Mouse (Mus musculus): ENCODE results near the gene Haus2. TPM values are rescaled to one million over a fixed set of nuclear protein-coding genes. Genes with fewer than 3 reads are reported as not detected.
A peak's percentile ranks its signal among the peaks of the same experiment; 100 is the strongest.
"Not testable (repeated sequence)": the region's sequence is repeated elsewhere in the genome, so short reads cannot be mapped to it uniquely, and the experiment has no call there.

The Haus2 gene
- polyA plus RNA-seq, 1 experiment from 2014 or later, result 31.1 TPM

- Histone ChIP-seq H3K9ac (ENCODE audit: low read length) (peak overlapping the region; percentile 74), H3K27ac (replicated peaks; ENCODE audit: low read depth, low read length) (peak overlapping the region; percentile 31; the same call in 1 of the 2 replicates), H3K9me3 (ENCODE audit: control insufficient read depth, low read length) (no peaks in the 10 kb centered on the region), H3K4me1 (ENCODE audit: control insufficient read depth, insufficient read depth, low read length) (no peaks in the 10 kb centered on the region), H3K4me2 (ENCODE audit: low read depth, severe bottlenecking) (peak overlapping the region; percentile 68), H3K27me3 (ENCODE audit: control insufficient read depth, insufficient read depth, low read length) (no peaks in the 10 kb centered on the region), H3K36me3 (ENCODE audit: control insufficient read depth, insufficient read depth, low read length) (no peaks in the 10 kb centered on the region), H3K4me3 (ENCODE audit: low read depth, low read length) (peak overlapping the region; percentile 71)
- peak; percentile 77; the same call in 1 of the 2 replicates for ATAC-seq (ENCODE audit: insufficient number of reproducible peaks, low FRiP score, low TSS enrichment, low read depth)
- no peak for DNase-seq (ENCODE audit: low spot score)
- under 1% methylated on average over 22 of the region's 22 CpGs for WGBS
Measured at GRCm38 (mm10) chr2:120567798-120568320, 41.3 kb upstream of the Haus2 start.

- Histone ChIP-seq H3K4me2 (ENCODE audit: low read depth, severe bottlenecking) (no peak overlapping the region), H3K36me3 (ENCODE audit: control insufficient read depth, insufficient read depth, low read length) (no peaks in the 10 kb centered on the region), H3K4me1 (ENCODE audit: control insufficient read depth, insufficient read depth, low read length) (peaks cover 4% of the 10 kb centered on the region; the same call in 1 of the 2 replicates), H3K27me3 (ENCODE audit: control insufficient read depth, insufficient read depth, low read length) (no peaks in the 10 kb centered on the region), H3K9ac (ENCODE audit: low read length) (no peak overlapping the region), H3K27ac (replicated peaks; ENCODE audit: low read depth, low read length) (no peak overlapping the region), H3K9me3 (ENCODE audit: control insufficient read depth, low read length) (no peaks in the 10 kb centered on the region), H3K4me3 (ENCODE audit: low read depth, low read length) (no peak overlapping the region)
- 96% methylated on average over 3 of the region's 3 CpGs for WGBS
- ATAC-seq (ENCODE audit: insufficient number of reproducible peaks, low FRiP score, low TSS enrichment, low read depth) (no peak), DNase-seq (ENCODE audit: low spot score) (no peak)
Measured at GRCm38 (mm10) chr2:120571081-120571480, 38.1 kb upstream of the Haus2 start.

GRCm38 (mm10) chr2:120572161-120572560 lies 37.0 kb upstream of the Haus2 start:
- DNase-seq (ENCODE audit: low spot score); H3K27me3 ChIP-seq (ENCODE audit: control insufficient read depth, insufficient read depth, low read length); ATAC-seq (ENCODE audit: insufficient number of reproducible peaks, low FRiP score, low TSS enrichment, low read depth); H3K4me2 ChIP-seq (ENCODE audit: low read depth, severe bottlenecking); H3K36me3 ChIP-seq (ENCODE audit: control insufficient read depth, insufficient read depth, low read length); H3K9ac ChIP-seq (ENCODE audit: low read length); H3K9me3 ChIP-seq (ENCODE audit: control insufficient read depth, low read length); H3K4me3 ChIP-seq (ENCODE audit: low read depth, low read length); H3K27ac ChIP-seq (replicated peaks; ENCODE audit: low read depth, low read length); H3K4me1 ChIP-seq (ENCODE audit: control insufficient read depth, insufficient read depth, low read length): not testable (repeated sequence)
- WGBS, result 99% methylated on average over 3 of the region's 3 CpGs

- DNase-seq (ENCODE audit: low spot score) (peak; percentile 22), ATAC-seq (ENCODE audit: insufficient number of reproducible peaks, low FRiP score, low TSS enrichment, low read depth) (no peak)
- WGBS, result 46% methylated on average over 3 of the region's 3 CpGs
- H3K36me3 ChIP-seq (ENCODE audit: control insufficient read depth, insufficient read depth, low read length), result no peaks in the 10 kb centered on the region
- no peak overlapping the region for H3K4me3 ChIP-seq (ENCODE audit: low read depth, low read length)
- no peak overlapping the region for H3K27ac ChIP-seq (replicated peaks; ENCODE audit: low read depth, low read length)
- H3K27me3 ChIP-seq (ENCODE audit: control insufficient read depth, insufficient read depth, low read length), result no peaks in the 10 kb centered on the region
- peaks cover 7% of the 10 kb centered on the region; the same call in 1 of the 2 replicates for H3K4me1 ChIP-seq (ENCODE audit: control insufficient read depth, insufficient read depth, low read length)
- no peak overlapping the region for H3K4me2 ChIP-seq (ENCODE audit: low read depth, severe bottlenecking)
- no peak overlapping the region for H3K9ac ChIP-seq (ENCODE audit: low read length)
- H3K9me3 ChIP-seq (ENCODE audit: control insufficient read depth, low read length), result no peaks in the 10 kb centered on the region
Measured at GRCm38 (mm10) chr2:120575121-120575520, 34.1 kb upstream of the Haus2 start.

- H3K4me2 ChIP-seq (ENCODE audit: low read depth, severe bottlenecking), result no peak overlapping the region
- ATAC-seq (ENCODE audit: insufficient number of reproducible peaks, low FRiP score, low TSS enrichment, low read depth) (no peak), DNase-seq (ENCODE audit: low spot score) (no peak)
- H3K36me3 ChIP-seq (ENCODE audit: control insufficient read depth, insufficient read depth, low read length), result no peaks in the 10 kb centered on the region
- no peaks in the 10 kb centered on the region for H3K9me3 ChIP-seq (ENCODE audit: control insufficient read depth, low read length)
- no peak overlapping the region for H3K9ac ChIP-seq (ENCODE audit: low read length)
- WGBS, result 91% methylated on average over 2 of the region's 2 CpGs
- peaks cover 7% of the 10 kb centered on the region; the same call in 1 of the 2 replicates for H3K4me1 ChIP-seq (ENCODE audit: control insufficient read depth, insufficient read depth, low read length)
- H3K4me3 ChIP-seq (ENCODE audit: low read depth, low read length), result no peak overlapping the region
- no peak overlapping the region for H3K27ac ChIP-seq (replicated peaks; ENCODE audit: low read depth, low read length)
- H3K27me3 ChIP-seq (ENCODE audit: control insufficient read depth, insufficient read depth, low read length), result no peaks in the 10 kb centered on the region
Measured at GRCm38 (mm10) chr2:120575978-120576377, 33.2 kb upstream of the Haus2 start.

- H3K9me3 ChIP-seq (ENCODE audit: control insufficient read depth, low read length), result no peaks in the 10 kb centered on the region
- no peak for DNase-seq (ENCODE audit: low spot score)
Measured at GRCm38 (mm10) chr2:120577799-120578198, 31.4 kb upstream of the Haus2 start.

GRCm38 (mm10) chr2:120578286-120578685 lies 30.9 kb upstream of the Haus2 start:
- ATAC-seq (ENCODE audit: insufficient number of reproducible peaks, low FRiP score, low TSS enrichment, low read depth) (no peak), DNase-seq (ENCODE audit: low spot score) (no peak)
- Histone ChIP-seq H3K4me1 (ENCODE audit: control insufficient read depth, insufficient read depth, low read length) (peaks cover 7% of the 10 kb centered on the region; the same call in 1 of the 2 replicates), H3K9ac (ENCODE audit: low read length) (no peak overlapping the region), H3K4me3 (ENCODE audit: low read depth, low read length) (no peak overlapping the region), H3K27ac (replicated peaks; ENCODE audit: low read depth, low read length) (no peak overlapping the region), H3K36me3 (ENCODE audit: control insufficient read depth, insufficient read depth, low read length) (no peaks in the 10 kb centered on the region), H3K9me3 (ENCODE audit: control insufficient read depth, low read length) (no peaks in the 10 kb centered on the region), H3K4me2 (ENCODE audit: low read depth, severe bottlenecking) (no peak overlapping the region), H3K27me3 (ENCODE audit: control insufficient read depth, insufficient read depth, low read length) (no peaks in the 10 kb centered on the region)
- 85% methylated on average over 5 of the region's 5 CpGs for WGBS

More at GRCm38 (mm10) chr2:120577799-120578198, 31.4 kb upstream of the Haus2 start:
- Histone ChIP-seq H3K36me3 (ENCODE audit: control insufficient read depth, insufficient read depth, low read length) (no peaks in the 10 kb centered on the region), H3K4me2 (ENCODE audit: low read depth, severe bottlenecking) (no peak overlapping the region), H3K27ac (replicated peaks; ENCODE audit: low read depth, low read length) (no peak overlapping the region), H3K27me3 (ENCODE audit: control insufficient read depth, insufficient read depth, low read length) (no peaks in the 10 kb centered on the region), H3K4me1 (ENCODE audit: control insufficient read depth, insufficient read depth, low read length) (peaks cover 7% of the 10 kb centered on the region; the same call in 1 of the 2 replicates), H3K9ac (ENCODE audit: low read length) (no peak overlapping the region), H3K4me3 (ENCODE audit: low read depth, low read length) (no peak overlapping the region)
- no peak for ATAC-seq (ENCODE audit: insufficient number of reproducible peaks, low FRiP score, low TSS enrichment, low read depth)
- 77% methylated on average over 4 of the region's 4 CpGs for WGBS

- no peak for ATAC-seq (ENCODE audit: insufficient number of reproducible peaks, low FRiP score, low TSS enrichment, low read depth)
- no peaks in the 10 kb centered on the region for H3K9me3 ChIP-seq (ENCODE audit: control insufficient read depth, low read length)
Measured at GRCm38 (mm10) chr2:120589759-120590158, 19.4 kb upstream of the Haus2 start.

GRCm38 (mm10) chr2:120592227-120592626 lies 17.0 kb upstream of the Haus2 start:
- ATAC-seq (ENCODE audit: insufficient number of reproducible peaks, low FRiP score, low TSS enrichment, low read depth) (no peak), DNase-seq (ENCODE audit: low spot score) (no peak)
- no peak overlapping the region for H3K27ac ChIP-seq (replicated peaks; ENCODE audit: low read depth, low read length)
- no peaks in the 10 kb centered on the region for H3K4me1 ChIP-seq (ENCODE audit: control insufficient read depth, insufficient read depth, low read length)
- no peak overlapping the region for H3K4me2 ChIP-seq (ENCODE audit: low read depth, severe bottlenecking)
- no peak overlapping the region for H3K4me3 ChIP-seq (ENCODE audit: low read depth, low read length)
- H3K9me3 ChIP-seq (ENCODE audit: control insufficient read depth, low read length), result no peaks in the 10 kb centered on the region
- peaks cover 3% of the 10 kb centered on the region; the same call in 1 of the 2 replicates for H3K36me3 ChIP-seq (ENCODE audit: control insufficient read depth, insufficient read depth, low read length)
- no peak overlapping the region for H3K9ac ChIP-seq (ENCODE audit: low read length)
- H3K27me3 ChIP-seq (ENCODE audit: control insufficient read depth, insufficient read depth, low read length), result no peaks in the 10 kb centered on the region
- 93% methylated on average over 1 of the region's 1 CpGs for WGBS

More at GRCm38 (mm10) chr2:120589759-120590158, 19.4 kb upstream of the Haus2 start:
- no peak overlapping the region for H3K9ac ChIP-seq (ENCODE audit: low read length)
- peaks cover 8% of the 10 kb centered on the region; the same call in 1 of the 2 replicates for H3K36me3 ChIP-seq (ENCODE audit: control insufficient read depth, insufficient read depth, low read length)
- H3K27me3 ChIP-seq (ENCODE audit: control insufficient read depth, insufficient read depth, low read length), result no peaks in the 10 kb centered on the region
- no peak for DNase-seq (ENCODE audit: low spot score)
- no peak overlapping the region for H3K4me2 ChIP-seq (ENCODE audit: low read depth, severe bottlenecking)
- H3K4me1 ChIP-seq (ENCODE audit: control insufficient read depth, insufficient read depth, low read length), result no peaks in the 10 kb centered on the region
- 90% methylated on average over 5 of the region's 5 CpGs for WGBS
- no peak overlapping the region for H3K27ac ChIP-seq (replicated peaks; ENCODE audit: low read depth, low read length)
- no peak overlapping the region for H3K4me3 ChIP-seq (ENCODE audit: low read depth, low read length)

Data from limb, embryonic 11.5 days (tissue).